Mouse (Mus musculus): ENCODE results near the gene Gm38394.
A peak's percentile ranks its signal among the peaks of the same experiment; 100 is the strongest.

Gm38394 gene

GRCm38 (mm10) chr1:133664203-133664970, 3.3 kb upstream of the Gm38394 start:
- DNase-seq (ENCODE audit: low read depth, low spot score), result peak; percentile 85

- no peak for DNase-seq (ENCODE audit: low read depth, low spot score)
Observed at GRCm38 (mm10) chr1:133663427-133663826, 2.3 kb upstream of the Gm38394 start.

GRCm38 (mm10) chr1:133662941-133663340, 1.8 kb upstream of the Gm38394 start:
- no peak for DNase-seq (ENCODE audit: low read depth, low spot score)

GRCm38 (mm10) chr1:133660466-133661202, 484 bp downstream of the Gm38394 start, which contains the start of gene Zbed6:
Gene Zbed6 (minus strand): TSS chr1:133660885.
- DNase-seq (ENCODE audit: low read depth, low spot score), result peak; percentile 89

- no peak for DNase-seq (ENCODE audit: low read depth, low spot score)
Observed at GRCm38 (mm10) chr1:133658878-133659277, 2.2 kb downstream of the Gm38394 start.

GRCm38 (mm10) chr1:133656811-133657210, 4.3 kb downstream of the Gm38394 start:
- DNase-seq (ENCODE audit: low read depth, low spot score), result no peak

GRCm38 (mm10) chr1:133653033-133653432, 8.1 kb downstream of the Gm38394 start:
- DNase-seq (ENCODE audit: low read depth, low spot score), result no peak

GRCm38 (mm10) chr1:133650288-133651055, 10.6 kb downstream of the Gm38394 start:
- peak; percentile 50 for DNase-seq (ENCODE audit: low read depth, low spot score)

- DNase-seq (ENCODE audit: low read depth, low spot score), result no peak
Observed at GRCm38 (mm10) chr1:133645652-133646051, 15.5 kb downstream of the Gm38394 start.

- DNase-seq (ENCODE audit: low read depth, low spot score), result no peak
Observed at GRCm38 (mm10) chr1:133641163-133641562, 20.0 kb downstream of the Gm38394 start.

- no peak for DNase-seq (ENCODE audit: low read depth, low spot score)
Observed at GRCm38 (mm10) chr1:133638517-133638916, 22.6 kb downstream of the Gm38394 start.

- no peak for DNase-seq (ENCODE audit: low read depth, low spot score)
Observed at GRCm38 (mm10) chr1:133632168-133632567, 28.9 kb downstream of the Gm38394 start.

- DNase-seq (ENCODE audit: low read depth, low spot score), result no peak
Observed at GRCm38 (mm10) chr1:133625052-133625451, 36.1 kb downstream of the Gm38394 start.

- no peak for DNase-seq (ENCODE audit: low read depth, low spot score)
Observed at GRCm38 (mm10) chr1:133618311-133618710, 42.8 kb downstream of the Gm38394 start.

- DNase-seq (ENCODE audit: low read depth, low spot score), result no peak
Observed at GRCm38 (mm10) chr1:133617908-133618307, 43.2 kb downstream of the Gm38394 start.

GRCm38 (mm10) chr1:133613817-133614216, 47.3 kb downstream of the Gm38394 start:
- DNase-seq (ENCODE audit: low read depth, low spot score), result peak; percentile 60

- no peak for DNase-seq (ENCODE audit: low read depth, low spot score)
Observed at GRCm38 (mm10) chr1:133611436-133611835, 49.7 kb downstream of the Gm38394 start.

GRCm38 (mm10) chr1:133610601-133611000, 50.5 kb downstream of the Gm38394 start:
- no peak for DNase-seq (ENCODE audit: low read depth, low spot score)

GRCm38 (mm10) chr1:133609771-133610502, 51.2 kb downstream of the Gm38394 start, which contains the start of gene Snrpe:
Gene Snrpe (minus strand): TSS chr1:133610291.
- peak; percentile 99 for DNase-seq (ENCODE audit: low read depth, low spot score)

GRCm38 (mm10) chr1:133603174-133603573, 57.9 kb downstream of the Gm38394 start:
- no peak for DNase-seq (ENCODE audit: low read depth, low spot score)

- no peak for DNase-seq (ENCODE audit: low read depth, low spot score)
Observed at GRCm38 (mm10) chr1:133596298-133597007, 64.7 kb downstream of the Gm38394 start.

Measured in R1 (cell line).